Mouse (Mus musculus) liver, postnatal 0 days (tissue): ENCODE data around the gene Dnajb3.

Experiments
- CTCF ChIP-seq: sonication (generic); IDR thresholded peaks from 2 replicates; pipeline ENCODE4 v1.5.1; 2016; ENCODE audit warnings: antibody characterized with exemption, low read depth
- EP300 ChIP-seq: IDR thresholded peaks from 2 replicates; pipeline ENCODE4 v1.6.1; 2016; ENCODE audit warnings: antibody characterized with exemption, low read depth, mild to moderate bottlenecking

DNA sequence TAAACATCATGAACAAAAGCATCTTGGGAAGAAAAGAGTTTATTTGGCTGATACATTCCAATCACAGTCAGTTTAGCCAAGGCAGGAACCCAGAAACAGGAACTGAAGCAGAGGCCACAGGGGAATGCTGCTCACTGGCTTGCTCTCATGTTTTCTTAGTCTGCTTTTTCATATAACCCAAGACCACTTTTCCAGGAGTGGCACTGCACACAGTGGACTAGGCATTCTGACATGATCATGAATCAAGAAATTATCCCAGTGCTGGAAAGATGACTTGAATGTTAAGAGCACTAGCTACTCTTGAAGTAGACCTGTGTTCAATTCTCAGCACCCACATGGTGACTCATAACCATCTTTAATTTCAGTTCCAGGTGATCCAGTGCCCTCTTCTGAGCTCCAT is 20.2 kb upstream of the Dnajb3 start:
- TF ChIP-seq EP300 (no peak), CTCF (no peak)
